Mouse (Mus musculus) hindbrain, embryonic 16.5 days (tissue): ENCODE data around the gene Ift57. TPM values are rescaled to one million over a fixed set of nuclear protein-coding genes. Genes with fewer than 3 reads are reported as not detected.

Experiments used
- ATAC-seq: fragments of 200-750 bp; cut with Nextera tagmentation; 2 replicates; pipeline ENCODE4 v1.8.0; 2017; ENCODE audit warnings: moderate TSS enrichment, moderate library complexity
- H3K27ac ChIP-seq: fragments of 300-500 bp; sonication (generic); 2 replicates; pipeline ENCODE4 v1.5.1; 2014; ENCODE audit warnings: low read depth, mild to moderate bottlenecking, control low read depth, low read length, moderate library complexity
- H3K27me3 ChIP-seq: fragments of 300-500 bp; sonication (generic); replicated peaks from 2 replicates; pipeline ENCODE4 v1.6.1; 2014; ENCODE audit warnings: low read length; ENCODE audit not compliant: control insufficient read depth, insufficient read depth
- H3K36me3 ChIP-seq: fragments of 300-500 bp; sonication (generic); 2 replicates; pipeline ENCODE4 v1.6.1; 2014; ENCODE audit warnings: mild to moderate bottlenecking, low read length, moderate library complexity, mixed read lengths; ENCODE audit not compliant: control insufficient read depth, insufficient read depth
- H3K4me1 ChIP-seq: fragments of 300-500 bp; sonication (generic); 2 replicates; pipeline ENCODE4 v1.6.1; 2014; ENCODE audit warnings: low read depth, low read length; ENCODE audit not compliant: control insufficient read depth, insufficient read depth
- H3K4me2 ChIP-seq: fragments of 300-500 bp; sonication (generic); 2 replicates; pipeline ENCODE4 v1.6.1; 2014; ENCODE audit warnings: mild to moderate bottlenecking, low read length, control low read depth, moderate library complexity
- H3K4me3 ChIP-seq: fragments of 300-500 bp; sonication (generic); 2 replicates; pipeline ENCODE4 v1.5.1; 2014; ENCODE audit warnings: mild to moderate bottlenecking, low read length, control low read depth, moderate library complexity
- H3K9ac ChIP-seq: fragments of 300-500 bp; sonication (generic); 2 replicates; pipeline ENCODE4 v1.6.1; 2014; ENCODE audit warnings: low read depth, mild to moderate bottlenecking, control low read depth, low read length, moderate library complexity
- H3K9me3 ChIP-seq: fragments of 300-500 bp; sonication (generic); 2 replicates; pipeline ENCODE4 v1.6.1; 2014; ENCODE audit warnings: mild to moderate bottlenecking, low read length, moderate library complexity; ENCODE audit not compliant: control insufficient read depth
- WGBS: fragments of 180-500 bp; shearing (Covaris S2); extraction: QIAGEN DNeasy Blood & Tissue Kit; methylation state at CpG from one replicate; pipeline ENCODE4 v1.1.7; 2014; 5-methylcytosine and 5-hydroxymethylcytosine counted together
- polyA plus RNA-seq: library from polyadenylated mRNA; unstranded; fragments of >200 nt; fragmentation: Nextera tagmentation; extraction: Ambion mirVana; gene quantifications from 2 replicates; pipeline ENCODE4 v1.2.1, GENCODE M21; 2015

The Ift57 gene
- polyA plus RNA-seq, 1 experiment from 2014 or later = 43.8 TPM

- no peaks in the 10 kb centered on the region for H3K36me3 ChIP-seq
- H3K4me3 ChIP-seq = no peak overlapping the region
- ATAC-seq = no peak
- H3K9me3 ChIP-seq = no peaks in the 10 kb centered on the region
- H3K4me1 ChIP-seq = peaks cover 6% of the 10 kb centered on the region
- no peak overlapping the region for H3K4me2 ChIP-seq
- H3K9ac ChIP-seq = no peak overlapping the region
- no peaks in the 10 kb centered on the region; the same call in 1 of the 2 replicates for H3K27me3 ChIP-seq
- WGBS = 86% methylated on average over 18 of the region's 18 CpGs
- H3K27ac ChIP-seq = no peak overlapping the region
Measured at GRCm38 (mm10) chr16:49807862-49808430, 108.9 kb downstream of the Ift57 start.

- Histone ChIP-seq H3K36me3 (no peaks in the 10 kb centered on the region), H3K9me3 (no peaks in the 10 kb centered on the region)
- ATAC-seq = no peak
Measured at GRCm38 (mm10) chr16:49811897-49812296, 112.9 kb downstream of the Ift57 start.

GRCm38 (mm10) chr16:49812821-49813616, 114.0 kb downstream of the Ift57 start:
- ATAC-seq = no peak
- no peak overlapping the region for H3K27ac ChIP-seq
- no peaks in the 10 kb centered on the region for H3K36me3 ChIP-seq
- no peaks in the 10 kb centered on the region for H3K9me3 ChIP-seq
- no peak overlapping the region for H3K9ac ChIP-seq
- H3K4me1 ChIP-seq = no peaks in the 10 kb centered on the region
- WGBS = 57% methylated on average over 10 of the region's 10 CpGs
- H3K4me2 ChIP-seq = no peak overlapping the region
- H3K4me3 ChIP-seq = no peak overlapping the region
- no peaks in the 10 kb centered on the region for H3K27me3 ChIP-seq

More at GRCm38 (mm10) chr16:49811897-49812296, 112.9 kb downstream of the Ift57 start:
- Histone ChIP-seq H3K9ac (no peak overlapping the region), H3K27ac (no peak overlapping the region), H3K4me3 (no peak overlapping the region), H3K27me3 (no peaks in the 10 kb centered on the region), H3K4me2 (no peak overlapping the region), H3K4me1 (no peaks in the 10 kb centered on the region)
- 80% methylated on average over 2 of the region's 2 CpGs for WGBS

GRCm38 (mm10) chr16:49814419-49814818, 115.4 kb downstream of the Ift57 start:
- no peaks in the 10 kb centered on the region for H3K4me1 ChIP-seq
- no peak overlapping the region for H3K27ac ChIP-seq
- H3K4me3 ChIP-seq = no peak overlapping the region
- no peak for ATAC-seq
- H3K9ac ChIP-seq = no peak overlapping the region
- no peaks in the 10 kb centered on the region for H3K9me3 ChIP-seq
- H3K27me3 ChIP-seq = no peaks in the 10 kb centered on the region
- WGBS = 76% methylated on average over 4 of the region's 4 CpGs
- H3K36me3 ChIP-seq = no peaks in the 10 kb centered on the region
- H3K4me2 ChIP-seq = no peak overlapping the region

Other genes with a start within 250 kb of the Ift57 start
- 172 and 192 TPM in 2 replicates for gene Cd47, start 101.3 kb downstream of the Ift57 start, polyA plus RNA-seq